Comparison of ENCODE assay signal across 7 mouse cellular contexts in genomic region chr19:9980258-9980657, GRCm38 (mm10). TPM values are rescaled to one million over a fixed set of nuclear protein-coding genes. Genes with fewer than 3 reads are reported as not detected.
DNase-seq lines count a peak whose midpoint lies in the region; ATAC-seq and TF ChIP-seq lines count a peak whose summit lies in the region.

TSS of gene Fth1 (plus strand) at chr19:9980598.

- no peak within 1 kb of the TSS for H3K9ac ChIP-seq in CH12.LX (ENCODE audit: insufficient read depth, low read depth)
- peak within 1 kb of the TSS; percentile 13; the same call in 1 of the 2 replicates for H3K9ac ChIP-seq in forebrain, embryonic 14.5 days (ENCODE audit: low read length)
- H3K9ac ChIP-seq in hindbrain, embryonic 12.5 days = no peak within 1 kb of the TSS
- peak within 1 kb of the TSS; percentile 78 for H3K9ac ChIP-seq in liver, embryonic 14.5 days (replicated peaks)

- H3K4me2 ChIP-seq in CH12.LX (ENCODE audit: insufficient read depth, low read depth, poor library complexity, severe bottlenecking) = 0 out of 2 replicates have a peak within 1 kb of the TSS, but pooled peaks have one; percentile 17
- no peak within 1 kb of the TSS for H3K4me2 ChIP-seq in forebrain, embryonic 14.5 days (ENCODE audit: low read length)
- peak within 1 kb of the TSS; percentile 75; the same call in 1 of the 2 replicates for H3K4me2 ChIP-seq in hindbrain, embryonic 12.5 days (replicated peaks)
- H3K4me2 ChIP-seq in liver, embryonic 14.5 days (ENCODE audit: low read depth) = peak within 1 kb of the TSS; percentile 74

- peaks cover 18% of the 10 kb centered on the region for H3K79me2 ChIP-seq in CH12.LX (replicated peaks; ENCODE audit: control insufficient read depth, extremely low read depth, insufficient read depth, poor library complexity, severe bottlenecking)

- TF ChIP-seq CTCF in CH12.LX (conservative IDR thresholded peaks at IDR 0.05 in 1 of 2, IDR thresholded peaks at IDR 0.05 in 1 of 2; ENCODE audit: low read depth in 2 of 2, low read length in 2 of 2) = no peak
- TF ChIP-seq CTCF in G1E (IDR thresholded peaks at IDR 0.05; ENCODE audit: low read depth, low read length) = no peak
- no peak for TF ChIP-seq CTCF in liver, embryonic 14.5 days (IDR thresholded peaks at IDR 0.05; ENCODE audit: low read depth)

- TF ChIP-seq RAD21 in CH12.LX (IDR thresholded peaks at IDR 0.05; ENCODE audit: low read depth, low read length) = no peak

- H3K27me3 ChIP-seq in CH12.LX (replicated peaks) (no peaks in the 10 kb centered on the region), G1E (ENCODE audit: insufficient read depth, low read length) (no peaks in the 10 kb centered on the region)
- H3K27me3 ChIP-seq in forebrain, embryonic 14.5 days (replicated peaks; ENCODE audit: control insufficient read depth, insufficient read depth, low read length) = no peaks in the 10 kb centered on the region
- no peaks in the 10 kb centered on the region for H3K27me3 ChIP-seq in hindbrain, embryonic 12.5 days
- no peaks in the 10 kb centered on the region for H3K27me3 ChIP-seq in liver, embryonic 14.5 days (ENCODE audit: control insufficient read depth, insufficient read depth, low read length)

- peaks cover 14 to 22% of the 10 kb centered on the region in 2 experiments for H3K36me3 ChIP-seq in CH12.LX (replicated peaks in 1 of 2; ENCODE audit: control insufficient read depth in 1 of 2, insufficient read depth in 1 of 2, low read length in 1 of 2)
- peaks cover 22% of the 10 kb centered on the region for H3K36me3 ChIP-seq in G1E (replicated peaks)
- H3K36me3 ChIP-seq in forebrain, embryonic 14.5 days (ENCODE audit: control insufficient read depth, insufficient read depth, low read length) = peaks cover 13% of the 10 kb centered on the region
- H3K36me3 ChIP-seq in hindbrain, embryonic 12.5 days = peaks cover 14% of the 10 kb centered on the region
- H3K36me3 ChIP-seq in liver, embryonic 14.5 days (replicated peaks; ENCODE audit: control insufficient read depth, insufficient read depth, low read depth) = peaks cover 20% of the 10 kb centered on the region

- no peak for DNase-seq in CH12.LX (ENCODE audit: extremely low read depth)
- DNase-seq in G1E (ENCODE audit: low spot score) = no peak
- no peak for DNase-seq in forebrain, embryonic 14.5 days (ENCODE audit: low spot score)
- DNase-seq in liver, embryonic 14.5 days (ENCODE audit: low read depth in 3 of 3, low spot score in 3 of 3) = no peak
- DNase-seq in cerebellum, postnatal 36 days = no peak
- DNase-seq in right cerebral cortex, postnatal 25 days = no peak

- TF ChIP-seq POLR2A in CH12.LX (IDR thresholded peaks at IDR 0.05; ENCODE audit: low read depth, low read length) = no peak

- no peak within 1 kb of the TSS for H3K27ac ChIP-seq in CH12.LX (ENCODE audit: insufficient read depth, low read depth)
- no peak within 1 kb of the TSS for H3K27ac ChIP-seq in forebrain, embryonic 14.5 days (ENCODE audit: low read depth, low read length)
- H3K27ac ChIP-seq in hindbrain, embryonic 12.5 days = no peak within 1 kb of the TSS
- H3K27ac ChIP-seq in liver, embryonic 14.5 days = peak within 1 kb of the TSS; percentile 93

- H3K4me3 ChIP-seq in CH12.LX (replicated peaks in 1 of 3; ENCODE audit: low read depth in 2 of 3, low read length in 2 of 3, poor library complexity in 1 of 3) (no peak within 1 kb of the TSS), G1E (ENCODE audit: low read depth, low read length) (peak within 1 kb of the TSS; percentile 95; the same call in 1 of the 2 replicates)
- no peak within 1 kb of the TSS for H3K4me3 ChIP-seq in forebrain, embryonic 14.5 days (ENCODE audit: low read depth, low read length)
- H3K4me3 ChIP-seq in hindbrain, embryonic 12.5 days = no peak within 1 kb of the TSS
- peak within 1 kb of the TSS in 1 of 2 experiments; percentile 93; a peak in 2 of 4 replicates for H3K4me3 ChIP-seq in liver, embryonic 14.5 days (ENCODE audit: insufficient read depth in 1 of 2, low read depth in 2 of 2, low read length in 2 of 2)

- H3K9me3 ChIP-seq in CH12.LX (replicated peaks; ENCODE audit: low read length) (no peaks in the 10 kb centered on the region), G1E (replicated peaks) (no peaks in the 10 kb centered on the region)
- H3K9me3 ChIP-seq in forebrain, embryonic 14.5 days (replicated peaks; ENCODE audit: control insufficient read depth, low read length) = no peaks in the 10 kb centered on the region
- no peaks in the 10 kb centered on the region for H3K9me3 ChIP-seq in hindbrain, embryonic 12.5 days (replicated peaks)
- H3K9me3 ChIP-seq in liver, embryonic 14.5 days (ENCODE audit: control insufficient read depth, low read length) = no peaks in the 10 kb centered on the region

- in situ Hi-C loops in CH12.LX (cut with MboI; ENCODE audit: low pct_ligation_motif_present, low pct_unique_long_range_greater_than_20kb, low sequenced_read_pairs) = loop anchor here (5.0 kb wide), 1 partner anchor 53 kb away; no protein-coding TSS in a partner anchor

- H3K4me1 ChIP-seq in CH12.LX (ENCODE audit: control insufficient read depth in 1 of 2, insufficient read depth in 2 of 2) (peaks cover 27 to 63% of the 10 kb centered on the region in 2 experiments), G1E (ENCODE audit: insufficient read depth, low read depth, low read length) (peaks cover 74% of the 10 kb centered on the region)
- H3K4me1 ChIP-seq in forebrain, embryonic 14.5 days (ENCODE audit: control insufficient read depth, insufficient read depth, low read length) = peaks cover 16% of the 10 kb centered on the region
- peaks cover 17% of the 10 kb centered on the region for H3K4me1 ChIP-seq in hindbrain, embryonic 12.5 days
- H3K4me1 ChIP-seq in liver, embryonic 14.5 days (replicated peaks; ENCODE audit: control insufficient read depth in 2 of 2, insufficient read depth in 2 of 2, low read length in 1 of 2) = peaks cover 50 to 55% of the 10 kb centered on the region in 2 experiments

- dilution Hi-C loops in CH12.LX (cut with MboI; ENCODE audit: extremely low pct_ligation_motif_present, extremely low pct_unique_long_range_greater_than_20kb, low sequenced_read_pairs) = no loop called here

- WGBS in forebrain, embryonic 14.5 days = 91% methylated on average over 4 of the region's 4 CpGs
- WGBS in hindbrain, embryonic 12.5 days = 89% methylated on average over 4 of the region's 4 CpGs
- WGBS in liver, embryonic 14.5 days (ENCODE audit: insufficient replicate concordance) = 59% methylated on average over 4 of the region's 4 CpGs

- no peak for ATAC-seq in G1E (ENCODE audit: extremely low read depth, insufficient number of reproducible peaks, low FRiP score, poor library complexity, severe bottlenecking)
- no peak for ATAC-seq in forebrain, embryonic 14.5 days
- ATAC-seq in hindbrain, embryonic 12.5 days (ENCODE audit: low FRiP score) = no peak
- ATAC-seq in liver, embryonic 14.5 days (ENCODE audit: insufficient read depth) = no peak

- no peak for TF ChIP-seq EP300 in CH12.LX (IDR thresholded peaks at IDR 0.05; ENCODE audit: low read length)
- no peak for TF ChIP-seq EP300 in liver, embryonic 14.5 days (IDR thresholded peaks at IDR 0.05; ENCODE audit: low read depth)

TF ChIP-seq in CH12.LX, 34 proteins besides CTCF, POLR2A, EP300 and RAD21:
- no peak for TF ChIP-seq BHLHE40 (IDR thresholded peaks at IDR 0.05; ENCODE audit: low read depth, low read length)
- no peak for TF ChIP-seq KAT2A (IDR thresholded peaks at IDR 0.05; ENCODE audit: insufficient replicate concordance, low read length)
- TF ChIP-seq MEF2A (IDR thresholded peaks at IDR 0.05; ENCODE audit: borderline replicate concordance, low read depth, low read length) = no peak
- TF ChIP-seq GABPA (IDR thresholded peaks at IDR 0.05; ENCODE audit: insufficient replicate concordance, low read depth, low read length) = no peak
- TF ChIP-seq JUND (conservative IDR thresholded peaks at IDR 0.05; ENCODE audit: low read depth, low read length) = no peak
- TF ChIP-seq CHD2 (IDR thresholded peaks at IDR 0.05; ENCODE audit: low read length) = no peak
- TF ChIP-seq CHD1 (IDR thresholded peaks at IDR 0.05; ENCODE audit: low read depth, low read length) = no peak
- no peak for TF ChIP-seq HCFC1 (IDR thresholded peaks at IDR 0.05; ENCODE audit: low read depth, low read length)
- no peak for TF ChIP-seq NRF1 (IDR thresholded peaks at IDR 0.05; ENCODE audit: low read depth, low read length)
- TF ChIP-seq JUN (IDR thresholded peaks at IDR 0.05; ENCODE audit: insufficient read depth, low read depth, low read length) = no peak
- no peak for TF ChIP-seq NELFE (IDR thresholded peaks at IDR 0.05; ENCODE audit: low read depth, low read length)
- no peak for TF ChIP-seq E2F4 (IDR thresholded peaks at IDR 0.05; ENCODE audit: insufficient replicate concordance, low read depth, low read length)
- TF ChIP-seq USF2 (conservative IDR thresholded peaks at IDR 0.05; ENCODE audit: low read depth, low read length) = no peak
- no peak for TF ChIP-seq MAX (IDR thresholded peaks at IDR 0.05; ENCODE audit: low read length)
- no peak for TF ChIP-seq SMC3 (IDR thresholded peaks at IDR 0.05; ENCODE audit: low read depth, low read length)
- TF ChIP-seq MAZ (IDR thresholded peaks at IDR 0.05; ENCODE audit: low read depth, low read length) = no peak
- TF ChIP-seq TBP (conservative IDR thresholded peaks at IDR 0.05; ENCODE audit: low read depth, low read length) = no peak
- no peak for TF ChIP-seq POLR2AphosphoS2 (IDR thresholded peaks at IDR 0.05; ENCODE audit: low read depth, low read length)

RNA-seq across cellular contexts. Expression of gene Fth1, which starts in this region (rescaled TPM):
- 284 and 317 TPM in 2 replicates for total RNA-seq in CH12.LX (2012; rRNA removed)
- 279 and 303 TPM in 2 replicates for total RNA-seq in CH12.LX (2014; rRNA removed)
- 2,849 and 3,031 TPM in 2 replicates for polyA plus RNA-seq in CH12.LX (2012; ENCODE audit: insufficient read length, low read depth)
- total RNA-seq in G1E (2014; fragmentation: Nextera tagmentation) = 2,660 and 2,681 TPM in 2 replicates
- total RNA-seq in G1E (2017) = 936 and 1,016 TPM in 2 replicates
- polyA plus RNA-seq in G1E (2012) = 28,412 and 34,236 TPM in 2 replicates
- 1,442 and 1,550 TPM in 2 replicates for polyA plus RNA-seq in forebrain, embryonic 14.5 days (2014; fragmentation: Nextera tagmentation; extraction: Ambion mirVana)
- polyA plus RNA-seq in hindbrain, embryonic 12.5 days (2016; fragmentation: Nextera tagmentation; extraction: Ambion mirVana) = 1,445 and 1,581 TPM in 2 replicates
- 1,645 and 1,653 TPM in 2 replicates for polyA plus RNA-seq in liver, embryonic 14.5 days (2012; rRNA removed)
- polyA plus RNA-seq in liver, embryonic 14.5 days (2014; fragmentation: Nextera tagmentation; extraction: Ambion mirVana) = 3,787 and 3,976 TPM in 2 replicates

Comparison
In these comparisons a context has a peak if more than half of its experiments do, and no peak if none do; other contexts are left out.
1. H3K9ac ChIP-seq: peak in forebrain, embryonic 14.5 days (single experiment) and liver, embryonic 14.5 days (single experiment); none in CH12.LX (single experiment) and hindbrain, embryonic 12.5 days (single experiment).